Mouse (Mus musculus): ENCODE results near the gene Ascl5.

Ascl5 gene

GRCm38 (mm10) chr1:136050312-136051012 lies at the start of gene Ascl5:
TSS of gene Ascl5 (plus strand) at chr1:136050804.
- DNase-seq (ENCODE audit: low spot score) = no peak

- no peak for DNase-seq (ENCODE audit: low spot score)
Measured at GRCm38 (mm10) chr1:136001438-136001837, 49.2 kb upstream of the Ascl5 start.

DNA sequence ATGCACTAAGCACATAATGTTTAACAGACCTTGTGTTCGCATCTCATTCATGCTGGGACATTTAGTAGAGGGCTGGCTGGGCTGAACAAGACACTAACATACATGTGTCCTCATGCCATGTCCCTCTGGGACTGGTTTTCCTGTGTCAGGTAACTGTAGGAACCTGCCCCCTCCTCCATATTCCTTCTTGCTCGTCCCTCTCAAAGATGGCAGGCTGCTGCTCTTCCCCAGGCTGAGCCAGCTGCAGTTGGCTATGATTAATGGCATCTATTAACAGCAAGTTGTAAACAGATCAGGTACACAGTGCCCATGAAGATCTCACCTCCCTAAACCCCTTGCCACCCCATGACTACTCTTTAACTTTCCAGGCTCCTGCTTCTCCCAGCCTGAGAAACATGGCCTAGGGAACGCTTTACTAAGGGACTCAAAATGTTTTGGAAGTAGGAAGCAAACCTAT lies 44.3 kb upstream of the Ascl5 start, which contains the start of gene Igfn1:
Igfn1 (minus strand) TSS at position 51 of the 457 bp plus-strand sequence.
- DNase-seq (ENCODE audit: low spot score) = no peak

DNA sequence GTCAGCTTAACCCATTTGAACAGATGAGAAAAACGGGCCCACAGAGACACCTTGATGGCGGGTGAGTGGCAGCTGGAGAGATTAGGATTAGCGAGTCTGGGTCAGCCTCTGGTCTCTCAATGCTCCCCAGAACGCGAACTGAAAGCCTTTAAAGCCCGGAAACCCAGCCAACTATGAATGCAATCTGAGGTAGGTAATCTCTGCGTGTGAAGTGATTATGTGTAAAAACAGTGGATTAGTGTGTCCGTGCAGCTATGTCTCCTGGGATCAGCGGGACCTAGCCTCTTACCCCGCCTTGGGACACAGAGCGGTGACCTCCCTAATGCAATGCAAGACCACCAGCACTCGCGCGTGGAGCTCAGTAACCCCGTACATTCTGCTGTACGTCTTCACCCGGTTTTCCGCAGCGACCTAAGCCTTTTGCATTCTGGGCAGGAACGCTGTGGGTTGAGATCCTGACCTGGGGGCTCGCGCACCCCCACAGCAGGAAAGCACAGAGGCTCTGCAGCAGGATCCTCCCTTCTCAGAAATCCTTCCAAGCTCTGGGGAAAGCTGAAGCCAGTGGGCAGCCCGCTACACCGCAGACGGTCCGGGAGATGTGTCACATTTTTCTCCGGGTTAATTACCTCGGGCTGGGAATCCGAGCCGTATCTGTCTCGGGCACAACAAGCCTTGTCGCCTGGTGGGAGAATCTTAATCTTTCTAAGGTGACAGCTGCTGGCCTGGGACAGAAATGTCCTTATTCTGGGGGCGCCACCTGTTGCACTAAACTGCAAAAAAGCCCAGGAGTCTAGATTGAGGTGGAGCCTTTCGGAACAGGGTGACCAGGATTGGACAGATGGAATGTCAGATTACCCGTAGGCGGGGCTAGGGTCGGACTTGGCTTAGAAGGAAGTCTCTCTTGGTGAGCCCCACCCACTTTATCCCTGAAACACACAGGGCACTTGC lies 43.1 kb upstream of the Ascl5 start, which contains the start of gene Tmem9:
Tmem9 (plus strand) TSS at position 940 of the 948 bp plus-strand sequence.
- DNase-seq (ENCODE audit: low spot score) = peak; percentile 92

DNA sequence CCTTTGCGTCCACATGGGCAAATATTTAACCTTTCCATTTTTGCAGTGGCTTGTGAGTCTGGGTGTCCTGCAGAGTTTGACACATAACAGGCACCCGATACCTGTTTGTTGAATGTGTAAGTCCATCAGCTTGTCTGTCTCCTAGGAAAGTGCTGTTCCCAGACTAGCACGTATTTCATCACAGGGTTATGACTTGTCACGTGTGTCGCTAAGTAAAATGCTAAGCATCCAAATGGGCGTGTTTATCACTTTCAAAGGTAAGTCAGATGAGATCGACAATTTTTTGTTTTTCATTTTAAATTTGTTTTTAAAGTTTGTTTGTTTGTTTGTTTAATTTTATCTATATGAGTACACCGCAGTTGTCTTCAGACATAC lies 42.5 kb upstream of the Ascl5 start:
- DNase-seq (ENCODE audit: low spot score) = no peak

GRCm38 (mm10) chr1:136010247-136010646 lies 40.4 kb upstream of the Ascl5 start:
- no peak for DNase-seq (ENCODE audit: low spot score)

DNA sequence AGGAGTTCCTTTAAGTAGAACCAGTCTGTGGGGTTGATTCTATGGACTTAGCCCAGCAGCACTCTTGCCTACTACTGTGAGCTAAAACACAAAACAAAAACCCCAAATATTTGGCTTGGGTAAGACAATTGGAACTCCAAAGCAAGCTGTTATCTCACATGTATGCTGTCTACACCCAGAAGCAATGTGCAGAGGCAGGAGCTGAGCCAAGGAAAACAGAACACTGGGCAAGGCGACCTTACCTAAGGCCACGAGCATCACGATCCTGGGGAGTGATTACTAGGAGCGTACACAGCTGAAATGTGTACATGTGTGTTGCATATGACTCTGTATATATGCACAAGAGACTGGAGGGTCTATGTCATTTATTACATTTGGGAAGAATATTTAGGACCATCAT lies 37.1 kb upstream of the Ascl5 start:
- DNase-seq (ENCODE audit: low spot score) = no peak

- DNase-seq (ENCODE audit: low spot score) = peak; percentile 86
Measured at GRCm38 (mm10) chr1:136014796-136015502, 35.7 kb upstream of the Ascl5 start.

DNA sequence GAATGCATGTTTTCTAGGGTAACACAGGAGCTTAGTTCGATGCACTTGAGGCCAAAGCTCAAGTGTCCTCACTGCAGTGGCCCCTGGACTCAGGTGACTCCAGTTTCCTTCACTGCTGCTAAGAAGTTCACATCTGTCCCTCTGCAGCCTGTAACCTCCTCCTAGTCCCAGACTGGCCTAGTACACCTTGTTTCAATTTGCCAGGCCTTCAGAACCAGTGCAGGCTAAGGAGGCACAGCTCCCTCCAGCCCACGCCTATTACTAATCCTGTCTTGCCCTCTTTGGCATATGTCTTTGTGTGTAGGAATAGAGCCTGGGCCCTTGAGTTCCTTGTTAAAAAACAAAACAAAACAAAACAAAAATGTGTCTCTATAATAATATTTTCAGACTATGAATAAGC lies 33.3 kb upstream of the Ascl5 start:
- no peak for DNase-seq (ENCODE audit: low spot score)

GRCm38 (mm10) chr1:136017907-136018313 lies 32.7 kb upstream of the Ascl5 start:
- DNase-seq (ENCODE audit: low spot score) = peak; percentile 92

DNA sequence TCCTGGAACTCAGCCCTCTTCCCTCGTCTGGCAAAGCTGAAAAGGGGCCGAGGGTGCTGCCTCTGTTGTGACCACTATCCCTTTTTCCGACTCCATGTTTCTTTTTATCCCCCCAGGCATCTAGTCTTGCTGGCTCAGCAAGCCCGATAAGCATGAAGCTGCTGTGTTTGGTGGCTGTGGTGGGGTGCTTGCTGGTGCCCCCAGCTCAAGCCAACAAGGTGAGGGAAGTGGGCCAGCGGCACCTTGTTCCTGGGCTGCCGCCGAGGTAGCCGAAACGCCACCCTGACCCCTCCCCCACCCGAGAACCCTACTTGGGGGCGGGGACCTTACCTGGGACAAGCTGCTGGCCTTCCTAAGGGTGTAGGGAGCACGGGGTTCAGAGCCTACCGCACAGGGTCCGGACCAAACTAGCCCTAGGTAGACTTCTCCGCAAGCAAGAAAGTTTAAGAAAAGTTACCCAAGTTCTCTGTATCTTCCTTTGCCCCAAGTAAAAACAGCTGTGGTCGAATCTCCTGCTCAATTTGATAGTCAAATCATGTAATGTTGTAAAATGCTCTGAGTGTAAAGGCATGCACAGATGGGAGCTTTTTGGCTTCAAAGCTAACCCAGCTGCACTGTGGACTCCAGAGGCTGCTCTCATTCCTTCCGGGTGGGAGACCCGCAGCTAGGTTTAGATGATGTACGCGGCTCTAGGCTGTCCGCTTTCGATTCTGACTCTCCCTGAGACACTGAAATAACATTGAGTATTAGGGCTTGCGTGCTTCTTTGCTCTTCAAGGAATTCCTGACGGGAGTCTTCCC lies 32.0 kb upstream of the Ascl5 start:
- DNase-seq (ENCODE audit: low spot score) = no peak

- no peak for DNase-seq (ENCODE audit: low spot score)
Measured at GRCm38 (mm10) chr1:136030201-136030600, 20.4 kb upstream of the Ascl5 start.

- no peak for DNase-seq (ENCODE audit: low spot score)
Measured at GRCm38 (mm10) chr1:136031697-136032096, 18.9 kb upstream of the Ascl5 start.

- DNase-seq (ENCODE audit: low spot score) = no peak
Measured at GRCm38 (mm10) chr1:136032961-136033360, 17.6 kb upstream of the Ascl5 start.

DNA sequence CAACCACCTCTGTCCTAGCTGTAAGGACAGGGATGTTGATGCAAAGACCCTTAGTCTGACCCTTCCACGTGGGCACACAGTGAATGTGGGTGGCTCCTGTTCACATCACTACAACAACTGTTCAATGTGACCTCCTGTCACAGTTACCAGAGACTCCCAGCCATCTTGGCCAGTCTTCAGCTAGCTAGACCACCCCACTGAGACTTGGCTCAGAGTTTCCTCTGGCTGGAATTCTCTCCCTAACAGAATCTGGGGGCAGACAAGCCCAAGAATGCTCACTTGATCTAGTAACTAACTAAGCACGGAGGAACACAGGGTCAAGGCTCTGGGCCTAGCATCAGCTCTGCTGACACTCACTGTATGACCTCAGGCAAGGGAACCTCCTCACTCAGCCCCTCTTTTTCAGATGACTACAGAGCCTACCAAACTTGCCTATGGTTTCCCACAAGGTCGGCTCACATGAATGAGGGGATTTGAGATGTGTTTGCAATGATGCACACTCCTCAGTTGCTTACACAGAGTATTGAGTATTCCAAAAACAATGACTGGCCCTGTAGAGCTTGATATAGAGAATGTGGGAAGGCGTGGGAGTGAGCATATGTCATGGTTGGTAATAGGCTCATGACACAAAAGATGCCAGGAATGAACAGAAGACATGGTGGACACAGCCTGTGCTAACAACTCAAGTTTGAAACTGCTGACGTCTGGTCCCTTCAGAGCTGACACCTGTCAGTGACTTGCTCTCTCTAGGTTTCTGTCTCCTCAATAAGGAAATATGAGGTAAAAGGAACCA lies 11.7 kb upstream of the Ascl5 start:
- DNase-seq (ENCODE audit: low spot score) = no peak

DNA sequence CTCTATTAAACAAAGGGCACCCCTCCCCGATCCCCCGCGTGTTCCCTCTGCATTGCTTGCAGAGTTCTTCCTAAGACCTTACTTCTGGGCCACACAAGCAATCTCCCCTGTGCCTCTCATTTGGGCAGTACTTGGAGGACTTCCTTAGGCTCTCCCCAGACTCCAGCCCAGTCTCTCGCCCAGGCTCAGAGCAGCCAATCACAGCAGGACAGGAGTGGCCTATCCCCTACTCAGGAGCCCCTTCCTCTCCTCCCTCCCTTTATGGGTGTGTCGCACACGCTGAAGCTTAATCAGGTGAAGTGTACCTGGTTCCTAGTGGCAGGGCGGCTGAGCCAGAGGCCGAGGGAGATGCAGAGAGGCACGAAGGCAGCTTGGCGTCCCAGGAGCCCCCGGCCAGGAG lies 10.2 kb upstream of the Ascl5 start:
- DNase-seq (ENCODE audit: low spot score) = no peak

DNA sequence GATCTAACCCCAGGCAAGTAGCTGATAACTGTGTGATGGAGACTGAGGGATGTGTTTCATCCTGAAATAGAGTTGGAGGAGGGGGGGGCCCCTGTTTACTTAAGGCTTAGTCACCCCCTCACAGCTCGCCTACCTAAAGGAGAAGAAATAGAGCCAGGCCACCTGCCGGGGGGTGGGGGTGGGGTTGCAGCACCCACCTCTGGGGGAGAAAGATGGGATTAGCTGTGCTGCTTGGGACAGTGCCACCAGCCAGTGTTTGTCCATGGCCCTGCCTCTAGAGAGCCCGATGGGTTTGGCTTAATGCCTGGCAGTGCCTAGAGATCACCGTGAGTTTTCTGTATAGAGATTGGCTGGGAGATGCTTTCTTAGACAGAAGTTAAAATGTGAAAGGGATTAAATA lies 9.7 kb upstream of the Ascl5 start:
- no peak for DNase-seq (ENCODE audit: low spot score)

- peak; percentile 35 for DNase-seq (ENCODE audit: low spot score)
Measured at GRCm38 (mm10) chr1:136045774-136046173, 4.8 kb upstream of the Ascl5 start.

DNA sequence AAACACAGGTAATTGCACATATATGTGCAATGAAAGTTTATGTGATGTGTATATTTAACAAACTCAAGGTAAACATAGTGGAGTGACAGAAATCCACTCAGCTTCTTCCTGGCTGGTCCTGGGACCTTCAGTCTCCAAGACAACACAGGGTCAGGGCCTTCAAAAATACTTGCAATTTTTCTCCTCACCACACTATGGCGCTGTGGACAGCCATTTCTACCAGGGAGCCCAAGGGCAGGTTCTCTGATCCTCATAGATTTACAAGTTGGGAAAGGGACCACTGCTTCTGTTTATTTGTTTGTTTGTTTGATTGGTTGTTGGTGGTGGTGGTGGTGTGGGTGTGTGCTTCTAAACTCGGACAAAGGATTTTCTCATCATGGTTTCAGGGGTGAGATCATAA lies 3.2 kb upstream of the Ascl5 start:
- DNase-seq (ENCODE audit: low spot score) = peak; percentile 26

DNA sequence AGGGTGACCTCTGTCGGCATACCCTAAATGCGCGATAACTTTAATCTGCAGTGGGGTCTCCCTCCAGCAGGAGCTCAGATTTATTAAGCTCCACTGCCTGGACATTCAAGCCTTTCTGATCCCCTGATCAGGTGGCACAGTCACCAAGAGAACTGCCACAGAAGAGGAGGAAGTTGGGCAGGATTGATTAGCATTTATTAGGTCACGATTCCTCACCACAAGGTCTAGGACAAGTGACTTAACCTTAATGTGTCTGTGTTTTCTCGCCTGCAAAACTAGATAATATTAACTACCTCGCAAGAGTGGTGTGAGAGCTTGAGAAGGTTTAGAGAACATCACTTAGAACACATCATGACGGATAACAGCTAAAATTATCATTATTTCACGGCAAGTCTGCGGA lies 2.7 kb upstream of the Ascl5 start:
- DNase-seq (ENCODE audit: low spot score) = no peak

DNA sequence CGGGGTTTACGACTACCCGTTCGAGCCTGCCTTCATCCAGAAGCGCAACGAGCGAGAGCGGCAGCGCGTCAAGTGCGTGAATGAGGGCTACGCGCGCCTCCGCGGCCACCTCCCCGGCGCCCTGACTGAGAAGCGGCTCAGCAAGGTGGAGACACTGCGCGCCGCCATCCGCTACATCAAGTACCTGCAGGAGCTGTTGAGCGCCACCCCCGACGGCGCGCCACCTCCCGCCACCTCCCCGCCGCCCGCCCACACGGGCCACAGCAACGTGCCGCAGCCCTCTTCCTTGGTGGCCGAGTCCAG lies 360 bp downstream of the Ascl5 start:
- no peak for DNase-seq (ENCODE audit: low spot score)

Measured in c-Kit-positive CD71-positive TER-119-positive erythroid progenitor cells, embryonic 14.5 days (primary cell).